Mouse (Mus musculus): Measurements from ENCODE around the gene Irf4.

DNA sequence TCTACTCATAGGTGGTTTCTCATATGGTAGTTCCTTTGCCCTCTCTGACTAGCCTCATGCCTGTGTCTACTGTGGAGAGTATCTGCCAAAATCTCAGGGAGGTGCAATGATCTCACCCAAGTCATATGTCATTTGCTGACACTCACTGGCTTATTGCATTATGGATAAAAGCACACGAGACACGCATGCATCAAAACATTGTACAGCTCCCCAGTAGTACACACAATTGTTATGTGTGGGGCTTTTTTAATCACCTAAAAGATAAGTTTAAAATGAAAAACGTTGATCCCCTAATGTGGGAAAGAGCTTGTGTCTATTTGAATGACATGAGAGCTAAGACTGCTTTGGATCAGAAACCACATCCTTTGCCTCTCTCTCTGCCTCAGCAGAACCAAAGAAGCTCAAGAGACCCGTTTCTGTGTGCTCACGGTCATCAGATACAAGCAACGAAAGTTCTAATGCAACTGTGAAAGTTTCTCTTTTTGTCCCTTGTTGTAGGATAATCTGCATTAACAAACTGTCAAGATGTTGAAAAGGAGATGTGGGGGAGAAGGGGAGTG is 6.5 kb upstream of the Irf4 start:
- TF ChIP-seq CTCF (conservative IDR thresholded peaks at IDR 0.05; ENCODE audit: low read length) (no peak), POU5F1 (IDR thresholded peaks at IDR 0.05; ENCODE audit: borderline replicate concordance, low read length) (no peak)
